Mouse (Mus musculus) hindbrain, embryonic 14.5 days (tissue): ENCODE results near the gene Sema3b. TPM values are rescaled to one million over a fixed set of nuclear protein-coding genes. Genes with fewer than 3 reads are reported as not detected.
A peak's percentile ranks its signal among the peaks of the same experiment; 100 is the strongest.
"Not testable (repeated sequence)": the region's sequence is repeated elsewhere in the genome, so short reads cannot be mapped to it uniquely, and the experiment has no call there.

Experiments used
- ATAC-seq: fragments of 200-750 bp; cut with Nextera tagmentation; 2 replicates; pipeline ENCODE4 v1.8.0; 2017; ENCODE audit warnings: moderate number of reproducible peaks, mild to moderate bottlenecking, moderate TSS enrichment, moderate library complexity; ENCODE audit not compliant: low FRiP score
- DNase-seq: peaks from one replicate; pipeline ENCODE4 v3.0.0-alpha.2; 2015; ENCODE audit warnings: low spot score
- H3K27ac ChIP-seq: fragments of 300-500 bp; sonication (generic); 2 replicates; pipeline ENCODE4 v1.5.1; 2014; ENCODE audit warnings: mild to moderate bottlenecking, moderate library complexity
- H3K27me3 ChIP-seq: fragments of 300-500 bp; sonication (generic); 2 replicates; pipeline ENCODE4 v1.6.1; 2014; ENCODE audit warnings: mild to moderate bottlenecking, low read length, mixed read lengths; ENCODE audit not compliant: control insufficient read depth, insufficient read depth
- H3K36me3 ChIP-seq: fragments of 300-500 bp; sonication (generic); replicated peaks from 2 replicates; pipeline ENCODE4 v1.6.1; 2014; ENCODE audit not compliant: control insufficient read depth, insufficient read depth
- H3K4me1 ChIP-seq: fragments of 300-500 bp; sonication (generic); replicated peaks from 2 replicates; pipeline ENCODE4 v1.6.1; 2014; ENCODE audit warnings: antibody characterized with exemption, low read length, mixed read lengths; ENCODE audit not compliant: control insufficient read depth, insufficient read depth
- H3K4me2 ChIP-seq: fragments of 300-500 bp; sonication (generic); replicated peaks from 2 replicates; pipeline ENCODE4 v1.6.1; 2014; ENCODE audit warnings: mild to moderate bottlenecking, moderate library complexity
- H3K4me3 ChIP-seq: fragments of 300-500 bp; sonication (generic); replicated peaks from 2 replicates; pipeline ENCODE4 v1.5.1; 2014; ENCODE audit warnings: mild to moderate bottlenecking, low read length
- H3K9ac ChIP-seq: fragments of 300-500 bp; sonication (generic); 2 replicates; pipeline ENCODE4 v1.6.1; 2014
- H3K9me3 ChIP-seq: fragments of 300-500 bp; sonication (generic); 2 replicates; pipeline ENCODE4 v1.6.1; 2016; ENCODE audit warnings: low read length; ENCODE audit not compliant: control insufficient read depth
- WGBS: fragments of 180-500 bp; shearing (Covaris S2); extraction: QIAGEN DNeasy Blood & Tissue Kit; methylation state at CpG from one replicate; pipeline ENCODE4 v1.1.7; 2014; 5-methylcytosine and 5-hydroxymethylcytosine counted together
- polyA plus RNA-seq: library from polyadenylated mRNA; unstranded; fragments of >200 nt; fragmentation: Nextera tagmentation; extraction: Ambion mirVana; gene quantifications from 2 replicates; pipeline ENCODE4 v1.2.1, GENCODE M21; 2014

The Sema3b gene
- polyA plus RNA-seq, 1 experiment from 2014 or later = 4.5 TPM

GRCm38 (mm10) chr9:107579023-107579900 is 29.8 kb downstream of the Sema3b start:
- H3K9me3 ChIP-seq = no peaks in the 10 kb centered on the region
- no peak for ATAC-seq
- H3K4me1 ChIP-seq = peaks cover 17% of the 10 kb centered on the region
- 0 out of 2 replicates have a peak, but pooled peaks cover 7% of the 10 kb centered on the region for H3K36me3 ChIP-seq
- 92% methylated on average over 14 of the region's 14 CpGs for WGBS
- H3K27ac ChIP-seq = no peak overlapping the region
- H3K4me3 ChIP-seq = no peak overlapping the region
- H3K27me3 ChIP-seq = no peaks in the 10 kb centered on the region
- peak overlapping the region; percentile 72 for H3K4me2 ChIP-seq
- peak overlapping the region; percentile 75; the same call in 1 of the 2 replicates for H3K9ac ChIP-seq
- no peak for DNase-seq

DNA sequence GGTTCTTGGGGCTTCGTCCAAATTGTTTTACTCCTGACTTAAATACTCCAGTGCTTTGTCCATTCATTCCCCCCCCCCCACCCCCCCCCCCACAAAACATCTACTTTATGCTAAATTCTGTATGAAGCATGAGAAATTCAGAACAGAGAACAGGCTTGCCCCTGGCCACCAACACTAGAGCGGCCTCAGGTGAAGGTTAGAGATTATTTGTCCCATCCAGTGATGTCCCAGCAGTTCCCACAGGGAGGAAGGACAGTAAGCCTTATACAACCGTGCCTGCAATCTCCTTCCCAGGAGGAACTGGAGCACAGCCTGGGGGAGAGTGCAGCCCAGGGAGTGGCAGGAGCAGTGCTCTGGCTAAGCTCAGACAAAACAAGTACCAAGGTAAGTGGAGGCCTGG is 30.4 kb downstream of the Sema3b start, which contains the start of gene Naa80:
Gene Naa80 (plus strand): TSS at position 301 of the 400 bp plus-strand sequence.
- Histone ChIP-seq H3K9me3 (no peaks in the 10 kb centered on the region), H3K9ac (peak within 1 kb of the TSS; percentile 75; the same call in 1 of the 2 replicates), H3K4me1 (peaks cover 17% of the 10 kb centered on the region), H3K27me3 (no peaks in the 10 kb centered on the region), H3K4me3 (no peak within 1 kb of the TSS), H3K36me3 (peaks cover 11% of the 10 kb centered on the region), H3K27ac (no peak within 1 kb of the TSS), H3K4me2 (peak within 1 kb of the TSS; percentile 72)
- no peak for DNase-seq
- ATAC-seq = no peak
- WGBS = 83% methylated on average over 3 of the region's 3 CpGs

DNA sequence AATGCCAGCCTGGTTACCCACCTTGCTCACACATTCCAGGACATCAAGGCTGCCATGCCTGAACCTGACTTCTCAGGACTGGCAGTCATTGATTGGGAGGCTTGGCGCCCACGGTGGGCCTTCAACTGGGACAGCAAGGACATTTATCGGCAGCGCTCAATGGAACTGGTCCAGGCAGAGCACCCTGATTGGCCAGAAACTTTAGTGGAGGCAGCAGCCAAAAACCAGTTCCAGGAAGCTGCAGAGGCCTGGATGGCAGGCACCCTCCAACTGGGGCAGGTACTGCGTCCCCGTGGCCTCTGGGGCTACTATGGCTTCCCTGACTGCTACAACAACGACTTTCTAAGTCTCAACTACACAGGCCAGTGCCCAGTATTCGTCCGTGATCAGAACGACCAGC is 31.2 kb downstream of the Sema3b start:
- Histone ChIP-seq H3K9ac (no peak overlapping the region), H3K27me3 (no peaks in the 10 kb centered on the region), H3K4me1 (peaks cover 17% of the 10 kb centered on the region), H3K4me2 (no peak overlapping the region; the same call in 1 of the 2 replicates), H3K4me3 (no peak overlapping the region), H3K27ac (no peak overlapping the region), H3K36me3 (peaks cover 18% of the 10 kb centered on the region), H3K9me3 (no peaks in the 10 kb centered on the region)
- ATAC-seq = no peak
- no peak for DNase-seq
- WGBS = 90% methylated on average over 10 of the region's 10 CpGs

DNA sequence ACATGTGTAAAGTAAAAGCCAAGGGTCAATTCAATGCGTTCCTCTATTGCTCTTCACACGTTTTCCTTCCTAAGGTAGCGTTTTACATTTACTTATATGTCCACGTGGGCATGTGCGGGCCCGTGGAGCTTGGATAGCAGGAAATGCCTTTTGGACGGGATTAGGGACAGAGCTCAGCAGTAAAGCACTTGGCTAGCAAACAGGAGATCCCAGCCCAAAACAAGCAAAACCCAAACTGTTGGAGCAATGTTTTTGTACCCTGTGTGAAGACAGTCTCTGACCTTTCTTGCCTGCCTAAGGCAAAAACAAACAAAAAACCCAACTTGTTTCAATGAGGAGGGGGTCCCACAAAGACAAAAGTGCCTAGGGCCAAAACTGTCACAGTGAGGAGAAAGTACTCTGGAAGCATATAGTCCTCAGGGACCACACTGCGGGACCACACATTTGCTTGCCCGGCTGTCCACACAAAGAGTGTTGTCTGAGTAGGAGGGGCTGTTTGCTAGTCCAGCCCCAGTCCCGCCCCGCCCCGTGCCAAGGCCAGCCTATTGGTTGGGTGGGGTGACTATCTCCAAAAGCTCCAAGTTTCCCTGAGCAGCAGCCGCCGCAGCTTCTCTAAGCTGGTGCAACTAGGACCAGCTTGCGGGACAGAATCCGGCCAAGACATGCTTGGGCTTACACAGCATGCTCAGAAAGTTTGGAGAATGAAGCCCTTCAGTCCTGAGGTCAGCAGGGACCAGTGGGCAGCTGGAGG is 32.5 kb downstream of the Sema3b start, which contains the start of gene Hyal1:
Gene Hyal1 (plus strand): TSS at position 571 of the 751 bp plus-strand sequence.
- Histone ChIP-seq H3K4me3 (peak within 1 kb of the TSS; percentile 25), H3K27me3 (no peaks in the 10 kb centered on the region), H3K4me2 (peak within 1 kb of the TSS; percentile 43), H3K9me3 (no peaks in the 10 kb centered on the region), H3K9ac (peak within 1 kb of the TSS; percentile 25; the same call in 1 of the 2 replicates), H3K36me3 (peaks cover 31% of the 10 kb centered on the region), H3K27ac (peak within 1 kb of the TSS; percentile 55; the same call in 1 of the 2 replicates), H3K4me1 (peaks cover 17% of the 10 kb centered on the region)
- ATAC-seq (peak; percentile 58), DNase-seq (peak; percentile 53)
- WGBS = 27% methylated on average over 16 of the region's 16 CpGs

DNA sequence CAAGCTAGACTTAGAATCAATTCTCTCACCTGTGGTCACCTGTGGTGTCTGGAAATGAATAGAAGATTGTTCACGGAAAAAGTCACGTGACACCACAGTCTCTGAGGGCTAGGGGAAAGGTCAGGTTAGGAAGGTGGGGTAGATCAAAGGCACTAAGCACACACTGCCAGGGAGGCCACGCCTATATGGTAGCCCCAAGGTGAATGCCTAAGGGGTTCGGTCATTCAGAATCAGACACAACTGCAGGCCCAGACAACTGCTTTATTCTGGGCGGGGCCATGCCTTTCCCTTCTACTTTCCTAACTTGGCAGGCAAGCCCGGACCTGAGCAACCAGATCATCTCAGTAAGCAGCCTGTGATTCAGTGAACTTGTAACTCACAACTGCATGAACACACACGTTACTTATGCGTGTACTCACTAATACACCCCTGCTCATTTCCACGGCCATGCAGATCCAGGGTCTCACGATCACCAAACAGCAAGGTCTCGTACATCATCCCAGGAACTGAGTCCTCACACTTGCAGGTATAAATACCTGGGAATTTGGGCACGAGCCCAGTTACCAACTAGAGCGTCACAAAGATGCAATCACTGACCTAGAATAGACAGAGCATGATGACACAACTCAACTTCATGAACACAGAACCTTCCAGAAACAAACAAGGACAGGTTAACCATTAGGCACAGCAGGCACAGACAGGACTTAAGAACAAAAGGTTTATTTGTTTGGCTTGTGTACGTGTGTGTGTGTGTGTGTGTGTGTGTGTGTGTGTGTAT is 33.3 kb downstream of the Sema3b start:
- peaks cover 39% of the 10 kb centered on the region for H3K36me3 ChIP-seq
- H3K9me3 ChIP-seq = no peaks in the 10 kb centered on the region
- 89% methylated on average over 14 of the region's 14 CpGs for WGBS
- no peak overlapping the region for H3K9ac ChIP-seq
- peaks cover 19% of the 10 kb centered on the region for H3K4me1 ChIP-seq
- no peak overlapping the region for H3K27ac ChIP-seq
- no peak overlapping the region for H3K4me3 ChIP-seq
- no peaks in the 10 kb centered on the region for H3K27me3 ChIP-seq
- H3K4me2 ChIP-seq = no peak overlapping the region
- DNase-seq = no peak
- no peak for ATAC-seq

- H3K27ac ChIP-seq, H3K27me3 ChIP-seq, DNase-seq, H3K9me3 ChIP-seq, H3K4me2 ChIP-seq, ATAC-seq, H3K4me3 ChIP-seq, H3K9ac ChIP-seq: not testable (repeated sequence)
- WGBS = 79% methylated on average over 6 of the region's 6 CpGs
- peaks cover 22% of the 10 kb centered on the region for H3K4me1 ChIP-seq
- peaks cover 44% of the 10 kb centered on the region for H3K36me3 ChIP-seq
Measured at GRCm38 (mm10) chr9:107573774-107574173, 35.3 kb downstream of the Sema3b start.

DNA sequence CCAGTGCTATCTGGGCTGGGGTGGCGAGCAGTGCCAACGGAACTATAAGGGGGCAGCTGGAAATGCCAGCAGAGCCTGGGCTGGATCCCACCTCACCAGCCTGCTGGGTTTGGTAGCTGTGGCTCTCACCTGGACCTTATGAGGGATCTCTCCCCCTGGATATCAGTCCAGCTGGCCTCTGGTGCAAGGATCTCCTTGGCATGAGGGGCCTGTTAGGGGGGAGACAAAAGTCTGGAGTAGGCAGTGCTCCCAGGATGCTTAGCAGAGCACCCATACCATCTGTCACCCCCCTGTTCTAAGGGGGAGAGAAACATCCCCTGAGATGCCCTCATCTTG is 36.7 kb downstream of the Sema3b start:
- Histone ChIP-seq H3K4me2 (no peak overlapping the region), H3K9me3 (no peaks in the 10 kb centered on the region), H3K27me3 (no peaks in the 10 kb centered on the region), H3K36me3 (peaks cover 44% of the 10 kb centered on the region), H3K4me3 (no peak overlapping the region), H3K4me1 (peaks cover 32% of the 10 kb centered on the region), H3K27ac (no peak overlapping the region), H3K9ac (no peak overlapping the region)
- 98% methylated on average over 2 of the region's 2 CpGs for WGBS
- DNase-seq (no peak), ATAC-seq (no peak)

DNA sequence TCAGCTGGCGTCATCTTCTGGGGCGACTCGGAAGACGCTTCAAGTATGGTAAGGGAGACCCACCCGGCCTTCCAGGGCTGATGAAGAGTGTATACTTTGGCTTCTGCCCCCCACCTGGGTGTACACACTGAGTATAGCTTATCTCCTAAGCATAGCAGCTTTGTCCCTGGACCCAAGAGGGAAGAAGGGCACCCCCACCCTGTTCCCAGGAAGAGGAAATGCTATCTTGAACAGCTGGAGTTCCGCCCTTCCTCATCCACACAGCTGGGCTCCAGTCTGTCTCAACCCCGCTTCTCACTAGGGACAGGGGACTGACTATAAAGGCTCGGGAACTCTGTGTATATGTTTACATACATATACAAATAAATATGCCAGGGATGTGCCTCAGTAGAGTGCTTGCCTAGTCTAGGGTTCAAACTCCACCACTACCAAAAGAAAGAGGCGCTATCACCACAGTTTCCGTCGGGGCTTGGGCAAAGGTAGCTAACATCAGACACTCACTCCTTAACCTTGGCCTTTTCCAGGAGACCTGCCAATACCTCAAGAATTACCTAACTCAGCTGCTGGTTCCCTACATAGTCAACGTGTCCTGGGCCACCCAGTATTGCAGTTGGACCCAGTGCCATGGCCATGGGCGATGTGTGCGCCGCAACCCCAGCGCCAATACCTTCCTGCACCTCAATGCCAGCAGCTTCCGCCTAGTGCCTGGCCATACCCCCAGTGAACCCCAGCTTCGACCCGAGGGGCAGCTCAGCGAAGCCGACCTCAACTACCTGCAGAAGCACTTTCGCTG is 37.3 kb downstream of the Sema3b start:
- Histone ChIP-seq H3K36me3 (peaks cover 44% of the 10 kb centered on the region), H3K27me3 (no peaks in the 10 kb centered on the region), H3K4me3 (no peak overlapping the region), H3K9ac (no peak overlapping the region), H3K4me2 (peak overlapping the region; percentile 83; the same call in 1 of the 2 replicates), H3K27ac (no peak overlapping the region), H3K9me3 (no peaks in the 10 kb centered on the region), H3K4me1 (peaks cover 33% of the 10 kb centered on the region)
- ATAC-seq (no peak), DNase-seq (no peak)
- WGBS = 95% methylated on average over 22 of the region's 22 CpGs
